Mouse (Mus musculus): ENCODE measurements around the gene Gm10392. TPM values are rescaled to one million over a fixed set of nuclear protein-coding genes. Genes with fewer than 3 reads are reported as not detected.

Gene Gm10392
- polyA plus RNA-seq, 1 experiment from 2014 or later: 0.07 TPM

- ATAC-seq (ENCODE audit: low FRiP score, low TSS enrichment) (no peak), DNase-seq (ENCODE audit: low spot score) (no peak)
- 78% methylated on average over 3 of the region's 3 CpGs for WGBS
- Histone ChIP-seq H3K27ac (replicated peaks) (no peak overlapping the region), H3K9me3 (ENCODE audit: control insufficient read depth, low read length) (no peaks in the 10 kb centered on the region), H3K4me3 (ENCODE audit: low read depth, low read length) (no peak overlapping the region), H3K4me2 (replicated peaks; ENCODE audit: low read depth) (no peak overlapping the region), H3K36me3 (ENCODE audit: control insufficient read depth, insufficient read depth, low read length) (no peaks in the 10 kb centered on the region), H3K4me1 (replicated peaks; ENCODE audit: control insufficient read depth, insufficient read depth) (no peaks in the 10 kb centered on the region), H3K27me3 (ENCODE audit: control insufficient read depth, insufficient read depth, low read length) (no peaks in the 10 kb centered on the region), H3K9ac (ENCODE audit: low read length) (no peak overlapping the region)
- TF ChIP-seq EP300 (optimal IDR thresholded peaks at IDR 0.05): no peak
- no peak for TF ChIP-seq CTCF (IDR thresholded peaks at IDR 0.05; ENCODE audit: low read depth)
Measured at GRCm38 (mm10) chr11:77525804-77526486, 6.9 kb upstream of the Gm10392 start.

DNA sequence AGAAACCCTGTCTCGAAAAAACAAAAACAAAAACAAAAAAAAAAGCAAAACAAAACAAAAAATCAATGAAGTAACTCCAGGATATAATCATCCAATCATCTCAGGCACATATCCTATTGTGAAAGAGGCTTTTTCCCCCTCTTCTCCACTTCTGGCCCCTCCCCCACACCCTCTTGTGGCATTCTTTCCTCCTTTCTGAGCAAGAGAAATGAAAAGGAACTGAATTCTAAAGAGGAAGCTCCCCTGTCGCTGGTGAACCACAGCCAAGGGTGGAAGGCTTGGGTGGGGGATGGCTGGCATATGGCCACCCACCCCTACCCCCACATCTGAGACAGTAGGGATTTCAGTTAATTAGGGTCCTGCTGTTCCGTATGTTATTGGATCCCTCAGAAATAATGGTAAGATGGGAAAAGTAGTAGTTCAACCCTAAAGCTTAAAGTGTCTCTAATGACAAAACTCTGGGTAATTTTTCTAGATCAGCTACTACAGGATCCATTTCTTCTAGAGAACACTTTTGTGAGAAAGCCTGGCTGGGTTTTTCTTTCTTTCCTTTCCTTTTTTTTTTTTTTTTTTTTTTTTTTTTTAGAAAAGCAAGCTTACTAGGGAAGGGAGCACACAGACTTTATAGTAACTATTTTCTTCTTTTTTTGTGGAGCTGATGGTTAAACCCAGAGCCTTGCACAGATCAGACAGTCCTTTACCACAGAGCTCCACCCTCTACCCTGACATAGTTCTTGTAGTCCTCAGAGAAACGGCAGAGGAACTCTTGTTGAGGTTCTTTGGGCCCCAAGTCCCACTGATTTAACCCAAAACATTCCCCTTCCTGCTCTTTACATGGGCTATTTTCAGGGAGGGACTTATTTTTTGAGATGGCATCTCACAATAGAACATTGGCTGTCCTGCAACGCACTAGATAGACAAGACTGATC, 1.9 kb upstream of the Gm10392 start:
- Histone ChIP-seq H3K27ac (replicated peaks) (no peak overlapping the region), H3K27me3 (ENCODE audit: control insufficient read depth, insufficient read depth, low read length) (no peaks in the 10 kb centered on the region), H3K36me3 (ENCODE audit: control insufficient read depth, insufficient read depth, low read length) (no peaks in the 10 kb centered on the region), H3K9ac (ENCODE audit: low read length) (no peak overlapping the region), H3K4me2 (replicated peaks; ENCODE audit: low read depth) (no peak overlapping the region), H3K4me3 (ENCODE audit: low read depth, low read length) (no peak overlapping the region), H3K4me1 (replicated peaks; ENCODE audit: control insufficient read depth, insufficient read depth) (no peaks in the 10 kb centered on the region), H3K9me3 (ENCODE audit: control insufficient read depth, low read length) (no peaks in the 10 kb centered on the region)
- WGBS: 52% methylated on average over 5 of the region's 5 CpGs
- no peak for TF ChIP-seq CTCF (IDR thresholded peaks at IDR 0.05; ENCODE audit: low read depth)
- TF ChIP-seq EP300 (optimal IDR thresholded peaks at IDR 0.05): no peak
- DNase-seq (ENCODE audit: low spot score) (no peak), ATAC-seq (ENCODE audit: low FRiP score, low TSS enrichment) (no peak)

DNA sequence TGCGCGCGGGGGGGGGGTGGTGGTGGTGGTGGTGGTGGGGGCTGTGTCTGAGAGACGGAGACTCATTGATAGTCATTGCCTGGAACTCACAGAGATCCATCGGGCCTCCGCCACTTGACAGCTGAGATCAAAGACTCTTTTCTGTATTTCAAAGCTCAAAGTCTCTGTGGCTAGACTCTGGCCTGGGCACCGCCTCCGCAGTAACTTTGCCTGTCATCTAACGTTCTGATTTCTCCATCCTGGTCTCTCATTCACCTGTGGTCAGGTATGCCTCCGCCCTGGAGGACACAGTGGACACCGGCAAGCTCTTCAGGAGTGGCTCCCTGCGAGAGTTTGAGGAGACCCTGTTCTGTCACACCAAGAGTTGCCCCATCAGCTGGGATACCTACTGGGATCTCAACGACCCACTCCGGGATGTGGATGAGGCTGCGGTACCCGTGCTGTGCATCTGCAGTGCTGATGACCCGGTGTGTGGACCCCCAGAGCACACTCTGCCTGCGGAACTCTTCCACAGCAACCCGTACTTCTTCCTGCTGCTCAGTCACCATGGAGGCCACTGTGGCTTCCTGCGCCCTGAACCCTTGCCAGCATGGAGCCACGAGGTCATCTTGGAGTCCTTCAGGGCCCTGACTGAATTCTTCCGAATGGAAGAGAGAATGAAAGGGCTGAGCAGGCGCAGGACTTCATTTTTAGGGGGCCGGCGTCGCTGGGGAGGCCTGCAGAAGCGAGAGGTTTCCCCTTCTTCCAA, 773 bp downstream of the Gm10392 start:
- Histone ChIP-seq H3K4me3 (ENCODE audit: low read depth, low read length) (no peak overlapping the region), H3K9ac (ENCODE audit: low read length) (no peak overlapping the region), H3K4me1 (replicated peaks; ENCODE audit: control insufficient read depth, insufficient read depth) (0 out of 2 replicates have a peak, but pooled peaks cover 2% of the 10 kb centered on the region), H3K27me3 (ENCODE audit: control insufficient read depth, insufficient read depth, low read length) (no peaks in the 10 kb centered on the region), H3K9me3 (ENCODE audit: control insufficient read depth, low read length) (no peaks in the 10 kb centered on the region), H3K27ac (replicated peaks) (no peak overlapping the region), H3K36me3 (ENCODE audit: control insufficient read depth, insufficient read depth, low read length) (no peaks in the 10 kb centered on the region), H3K4me2 (replicated peaks; ENCODE audit: low read depth) (no peak overlapping the region)
- DNase-seq (ENCODE audit: low spot score) (no peak), ATAC-seq (ENCODE audit: low FRiP score, low TSS enrichment) (no peak)
- no peak for TF ChIP-seq CTCF (IDR thresholded peaks at IDR 0.05; ENCODE audit: low read depth)
- no peak for TF ChIP-seq EP300 (optimal IDR thresholded peaks at IDR 0.05)
- 84% methylated on average over 27 of the region's 27 CpGs for WGBS

- 0 out of 2 replicates have a peak, but pooled peaks cover 5% of the 10 kb centered on the region for H3K4me1 ChIP-seq (replicated peaks; ENCODE audit: control insufficient read depth, insufficient read depth)
- H3K4me3 ChIP-seq (ENCODE audit: low read depth, low read length): no peak overlapping the region
- no peaks in the 10 kb centered on the region for H3K36me3 ChIP-seq (ENCODE audit: control insufficient read depth, insufficient read depth, low read length)
- H3K4me2 ChIP-seq (replicated peaks; ENCODE audit: low read depth): no peak overlapping the region
- H3K27ac ChIP-seq (replicated peaks): no peak overlapping the region
- 74% methylated on average over 5 of the region's 5 CpGs for WGBS
- no peak overlapping the region for H3K9ac ChIP-seq (ENCODE audit: low read length)
- no peaks in the 10 kb centered on the region for H3K27me3 ChIP-seq (ENCODE audit: control insufficient read depth, insufficient read depth, low read length)
- TF ChIP-seq CTCF (IDR thresholded peaks at IDR 0.05; ENCODE audit: low read depth) (no peak), EP300 (optimal IDR thresholded peaks at IDR 0.05) (no peak)
- no peaks in the 10 kb centered on the region for H3K9me3 ChIP-seq (ENCODE audit: control insufficient read depth, low read length)
- ATAC-seq (ENCODE audit: low FRiP score, low TSS enrichment) (no peak), DNase-seq (ENCODE audit: low spot score) (no peak)
Measured at GRCm38 (mm10) chr11:77516553-77517425, 2.2 kb downstream of the Gm10392 start.

Measured in stomach, postnatal 0 days (tissue).